Mouse (Mus musculus): ENCODE measurements at regions not wholly inside any gene's neighbourhood (a gene's known extent, or its start where the extent isn't known, plus 50 kb on each side); places are given as distances from the start of the nearest gene placed in this dataset.

GRCm38 (mm10) chr7:98783954-98784353 lies 51.0 kb upstream of the Wnt11 start:
- TF ChIP-seq POLR2A (IDR thresholded peaks at IDR 0.05; ENCODE audit: insufficient read depth, low read depth, low read length) (peak; percentile 63), CTCF (IDR thresholded peaks at IDR 0.05) (no peak), EP300 (IDR thresholded peaks at IDR 0.05; ENCODE audit: insufficient read depth, low read depth, low read length) (0 out of 2 replicates have a peak, but pooled peaks have one; percentile 62)
